25 mouse cellular contexts compared by ENCODE assay signal in the genomic region with DNA sequence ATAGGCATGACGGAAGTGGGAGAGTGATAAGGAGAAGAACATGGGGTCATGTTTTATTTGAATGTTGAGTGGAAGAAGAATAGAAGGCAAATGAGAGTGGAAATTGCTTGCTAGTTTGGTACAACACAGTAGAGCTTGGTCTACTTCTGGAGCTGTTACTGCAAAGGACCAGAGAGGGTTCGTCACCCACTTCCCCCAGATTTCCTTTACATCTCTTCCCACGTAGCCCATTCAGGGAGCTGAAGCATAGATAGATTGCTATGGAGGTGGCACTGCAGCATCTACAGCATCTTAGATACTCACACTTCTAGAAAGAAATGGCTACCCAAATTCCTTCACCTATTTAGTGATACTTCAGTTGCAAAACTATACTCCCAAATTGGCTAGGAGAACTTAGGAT.
"Had no signal": no experiment of that assay in that cellular context is flagged by ENCODE, and none has a peak within 500 bp of the region (broad histone marks: within the 10 kb centered on the region; RNA-seq: fewer than 3 reads in every experiment).

No protein-coding gene starts in this region.

- H3K27ac ChIP-seq: heart, embryonic 13.5 days; heart, embryonic 15.5 days; hindbrain, embryonic 13.5 days; hindbrain, embryonic 15.5 days; hindbrain, postnatal 0 days; kidney, embryonic 15.5 days; kidney, postnatal 0 days; limb, embryonic 13.5 days; limb, embryonic 15.5 days; liver, embryonic 12.5 days; liver, embryonic 14.5 days had no signal

- H3K4me1 ChIP-seq: heart, embryonic 15.5 days; liver, embryonic 12.5 days had no signal

- DNase-seq: gastrocnemius, postnatal 14 days; gastrocnemius, postnatal 36 days; heart, adult 11 months; heart, postnatal 14 days; heart, postnatal 36 days; kidney, adult 11 months; kidney, adult 2 months; kidney, adult 9 months; kidney, postnatal 14 days; kidney, postnatal 36 days; layer of hippocampus, adult 9-11 months; layer of hippocampus, postnatal 36 days; left cerebral cortex, postnatal 4 days had no signal

- ATAC-seq: hindbrain, postnatal 0 days; intestine, embryonic 16.5 days; liver, embryonic 12.5 days had no signal

- H3K27me3 ChIP-seq: heart, embryonic 13.5 days; heart, embryonic 15.5 days; hindbrain, embryonic 13.5 days; hindbrain, embryonic 15.5 days; kidney, embryonic 15.5 days; limb, embryonic 13.5 days; limb, embryonic 15.5 days; liver, embryonic 12.5 days had no signal

- H3K4me3 ChIP-seq: heart, embryonic 13.5 days; heart, embryonic 15.5 days; hindbrain, embryonic 13.5 days; hindbrain, embryonic 15.5 days; kidney, embryonic 15.5 days; limb, embryonic 13.5 days; limb, embryonic 15.5 days; liver, embryonic 12.5 days had no signal
